Mouse (Mus musculus) gastrocnemius, postnatal 25 days (tissue): Measurements from ENCODE around the gene Rgs6. TPM values are rescaled to one million over a fixed set of nuclear protein-coding genes. Genes with fewer than 3 reads are reported as not detected.

Source experiments
- DNase-seq: peaks from one replicate; pipeline ENCODE4 v3.0.0; 2022
- total RNA-seq, 2 experiments: library from RNA; stranded (reverse); gene quantifications; 1 replicate in 1 of 2; 2 replicates in 1 of 2; pipeline ENCODE4 v1.2.3; 2021

Gene Rgs6
- total RNA-seq, 2 experiments from 2014 or later: 0.72 to 1.3 TPM

DNA sequence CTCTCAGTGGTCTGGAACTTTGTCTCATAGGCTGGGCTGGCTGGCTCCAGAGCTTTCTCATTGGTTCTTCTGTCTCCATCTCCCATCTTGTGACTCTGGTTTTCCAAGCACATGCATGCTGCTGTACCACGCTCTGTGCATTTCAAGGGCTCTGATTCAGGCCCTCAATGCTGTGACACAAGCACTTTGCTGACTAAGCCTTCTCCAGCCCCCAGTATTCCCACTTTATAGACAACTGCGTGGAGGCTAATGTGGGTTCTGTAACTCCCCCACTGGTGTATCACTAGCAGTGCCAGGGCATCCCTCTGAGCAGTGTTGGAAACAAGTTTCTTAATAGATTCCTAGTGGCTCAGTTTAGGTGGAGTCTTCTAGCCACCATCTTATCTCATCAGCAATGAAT, 174.0 kb downstream of the Rgs6 start:
- DNase-seq: no peak

DNA sequence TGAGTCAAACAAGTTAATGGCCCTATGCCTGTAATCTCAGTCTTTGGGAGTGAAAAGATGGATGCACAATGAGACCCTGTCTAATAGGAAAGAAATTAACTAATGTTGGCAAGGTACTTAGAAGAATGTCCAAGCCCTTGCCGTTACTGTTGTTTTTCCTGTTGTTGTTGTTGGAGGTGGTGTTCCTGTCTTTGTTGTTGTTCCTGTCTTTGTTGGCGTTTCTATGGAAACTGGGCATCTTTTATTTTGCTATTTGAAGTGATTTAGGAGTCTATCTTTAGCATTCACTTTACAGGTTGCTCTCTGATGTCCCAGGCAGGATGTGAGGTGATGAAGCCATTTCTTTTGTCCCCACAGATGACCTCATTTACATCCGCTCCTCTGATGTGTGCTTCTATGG, 180.6 kb downstream of the Rgs6 start:
- no peak for DNase-seq

DNA sequence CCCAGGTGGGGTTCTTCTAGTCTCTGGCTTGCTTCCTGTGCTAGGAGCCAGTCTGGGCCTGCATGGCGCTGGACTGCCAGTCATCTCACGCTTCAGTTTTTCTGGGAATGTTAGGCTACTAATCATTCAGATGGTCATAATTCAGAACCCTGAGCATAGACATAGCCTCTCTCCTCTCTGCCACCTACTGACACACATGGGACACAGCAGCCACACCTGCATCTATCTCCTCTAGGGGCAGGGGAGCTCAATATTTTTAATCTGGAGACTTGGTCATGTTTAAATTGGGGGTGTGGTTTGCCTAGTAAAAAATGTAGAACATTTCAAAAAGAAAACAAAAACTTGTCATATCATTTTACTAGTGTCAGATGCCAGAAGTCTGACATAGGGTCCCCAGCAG, 184.1 kb downstream of the Rgs6 start:
- DNase-seq: no peak

DNA sequence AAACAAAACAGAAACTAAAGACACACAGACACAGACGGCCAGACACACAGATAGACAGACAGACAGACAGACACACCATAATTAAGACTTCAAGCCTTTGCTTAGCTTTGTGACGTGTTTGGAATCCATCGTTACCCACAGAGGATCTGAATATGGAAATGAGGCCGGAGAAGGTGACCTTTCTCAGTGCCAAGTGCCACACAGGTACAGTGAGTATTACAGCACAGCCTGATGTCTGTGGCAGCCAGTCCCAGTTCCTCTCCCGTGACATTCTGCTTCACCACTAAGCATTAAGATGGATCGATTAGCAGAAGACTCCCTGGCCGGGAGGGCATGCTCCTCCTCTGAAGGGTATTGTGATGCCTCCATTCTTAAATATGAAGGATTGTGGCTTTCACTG, 186.5 kb downstream of the Rgs6 start:
- no peak for DNase-seq

DNA sequence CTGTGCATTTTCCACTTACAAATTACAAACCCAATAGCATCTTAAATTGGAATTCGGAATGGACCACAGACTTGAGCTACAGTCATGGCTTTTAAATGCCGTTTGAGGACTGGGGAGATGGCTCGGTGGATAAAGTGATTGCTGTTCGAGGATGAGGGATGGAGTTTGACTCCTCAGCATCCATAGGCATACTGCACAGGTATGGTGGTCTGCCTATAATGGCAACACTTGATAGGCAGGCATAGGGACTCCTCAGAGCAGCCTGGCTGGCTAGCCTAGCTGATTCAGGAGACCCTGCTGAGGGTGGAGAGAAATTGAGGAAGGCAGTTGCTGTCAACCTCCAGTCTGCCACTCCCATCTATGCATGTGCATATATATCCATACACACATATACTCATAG, 188.6 kb downstream of the Rgs6 start:
- DNase-seq: no peak

DNA sequence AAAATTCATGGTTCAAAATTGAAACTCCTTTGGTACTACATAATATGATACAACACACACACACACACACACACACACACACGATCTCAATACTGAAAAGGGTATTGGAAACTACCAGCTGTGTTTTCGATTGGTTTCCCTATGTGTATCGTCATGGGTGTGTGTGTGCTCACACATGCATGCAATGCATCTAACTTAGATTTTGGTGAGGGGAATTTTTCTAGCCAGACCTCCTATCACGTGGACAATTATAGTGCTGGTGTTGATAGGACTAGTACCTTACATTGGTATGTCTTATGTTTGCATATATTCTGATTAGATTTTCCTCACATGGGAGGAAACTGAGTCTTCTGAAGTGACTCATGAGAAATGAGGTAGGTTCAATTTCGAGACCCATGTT, 192.8 kb downstream of the Rgs6 start:
- DNase-seq: no peak

DNA sequence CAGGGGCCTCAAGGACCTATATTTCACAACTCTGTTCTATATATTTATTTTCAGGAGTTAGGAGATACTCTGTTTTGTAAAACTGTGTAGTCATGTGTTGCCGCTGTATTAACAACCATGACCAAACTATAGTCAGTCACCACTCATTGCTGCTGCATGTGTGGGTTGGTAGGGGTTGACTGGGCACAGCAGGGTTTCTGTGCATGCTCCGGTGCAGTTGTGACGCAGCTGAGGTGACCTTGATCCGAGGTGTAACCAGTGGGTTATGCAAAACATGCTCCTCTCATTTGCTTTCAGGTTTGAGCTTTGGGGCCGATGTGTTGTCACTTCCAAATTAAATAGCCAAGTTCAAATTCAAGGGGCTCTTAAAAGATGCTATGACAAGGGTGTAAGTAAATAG, 193.3 kb downstream of the Rgs6 start:
- no peak for DNase-seq

DNA sequence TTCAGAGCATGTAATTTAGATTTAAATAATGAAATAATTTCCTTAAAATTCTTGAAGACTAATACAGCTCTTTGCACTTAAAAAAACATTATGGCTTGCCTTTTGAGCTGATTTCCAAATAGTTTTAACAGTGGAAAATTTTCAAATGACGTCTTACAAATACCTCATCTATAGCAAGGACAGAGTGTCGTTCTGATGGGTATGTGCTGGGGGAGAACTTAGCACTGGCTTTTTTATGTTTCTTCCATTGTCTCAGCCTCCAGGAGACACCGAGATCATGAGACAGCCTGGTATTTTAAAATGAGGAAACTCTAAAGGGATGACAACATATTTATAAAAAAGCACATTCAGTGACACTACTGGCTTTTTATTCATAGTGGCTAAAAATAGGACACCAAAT, 204.0 kb downstream of the Rgs6 start:
- DNase-seq: no peak

DNA sequence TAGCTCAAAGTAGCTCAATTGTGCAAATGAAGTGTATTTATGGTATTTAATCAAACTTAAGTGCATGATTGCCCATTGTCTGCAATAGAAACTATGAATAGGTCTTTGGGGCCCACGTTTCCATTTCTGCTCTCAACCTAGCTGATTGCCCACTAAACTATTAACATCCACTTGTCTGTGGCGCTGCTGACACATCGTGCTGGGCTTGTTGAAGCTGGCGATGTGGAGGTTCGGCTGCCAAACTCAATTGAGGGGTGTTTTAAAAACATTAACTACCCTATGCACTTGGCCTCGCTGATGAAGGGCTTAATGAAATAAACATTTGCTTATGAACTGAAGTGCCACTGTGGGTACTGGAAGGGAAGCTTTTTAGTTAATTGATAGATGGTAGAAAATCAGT, 211.8 kb downstream of the Rgs6 start:
- DNase-seq: no peak

DNA sequence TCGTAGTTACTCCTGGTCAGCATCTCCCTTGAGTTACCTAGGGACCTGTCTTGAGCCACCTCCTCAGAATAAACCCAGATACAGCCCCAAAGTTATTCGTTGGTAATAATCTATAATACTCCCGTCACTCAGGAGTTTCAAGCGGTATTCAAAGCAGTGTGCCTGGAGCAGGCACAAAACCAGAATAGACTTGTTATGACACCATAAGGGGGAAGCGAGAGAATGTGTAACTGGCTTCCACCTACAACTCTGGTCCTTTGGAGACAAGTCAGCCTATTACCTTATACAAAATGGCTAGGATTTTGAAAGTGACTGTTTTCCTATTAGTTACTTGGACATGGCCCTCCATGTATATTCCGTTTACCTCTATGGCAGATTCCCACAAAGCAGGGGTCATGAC, 213.6 kb downstream of the Rgs6 start:
- no peak for DNase-seq

DNA sequence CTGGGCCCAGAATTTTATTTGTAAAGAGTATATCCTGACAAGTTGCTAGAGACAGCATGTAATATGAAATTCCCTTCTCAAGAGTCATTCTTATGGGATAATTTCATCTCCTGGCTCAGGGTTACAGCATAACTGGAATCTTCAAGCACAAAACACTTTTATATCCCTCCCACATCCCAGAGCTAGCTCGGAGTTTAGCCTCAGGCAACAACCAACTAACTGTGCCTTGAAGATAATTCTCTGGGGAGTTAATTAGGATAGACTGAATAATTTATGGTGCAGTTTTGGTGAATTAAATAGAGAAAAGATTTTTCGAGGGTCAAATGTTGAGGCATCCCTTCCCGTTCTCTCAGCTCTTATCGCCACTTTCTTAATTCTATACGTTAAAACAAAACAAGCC, 214.6 kb downstream of the Rgs6 start:
- no peak for DNase-seq

DNA sequence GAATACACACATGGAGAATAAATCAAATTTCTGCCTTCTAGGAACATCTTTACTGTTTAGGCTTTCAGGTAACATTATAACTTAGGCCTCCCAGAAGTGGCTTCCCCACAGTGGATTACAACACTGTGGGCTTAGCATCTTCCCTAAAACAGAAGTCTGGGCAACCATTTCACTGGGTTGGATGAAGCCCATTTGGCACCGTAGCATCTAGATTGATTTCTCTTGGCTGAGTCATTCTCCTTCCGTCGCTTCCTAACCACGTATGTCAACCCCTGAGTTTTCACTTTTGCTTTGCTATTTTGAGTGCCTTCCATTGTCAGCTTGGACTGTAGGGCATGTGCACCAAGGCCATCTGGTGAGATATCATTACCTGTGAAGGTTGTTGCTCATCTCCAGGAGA, 217.1 kb downstream of the Rgs6 start:
- DNase-seq: no peak

DNA sequence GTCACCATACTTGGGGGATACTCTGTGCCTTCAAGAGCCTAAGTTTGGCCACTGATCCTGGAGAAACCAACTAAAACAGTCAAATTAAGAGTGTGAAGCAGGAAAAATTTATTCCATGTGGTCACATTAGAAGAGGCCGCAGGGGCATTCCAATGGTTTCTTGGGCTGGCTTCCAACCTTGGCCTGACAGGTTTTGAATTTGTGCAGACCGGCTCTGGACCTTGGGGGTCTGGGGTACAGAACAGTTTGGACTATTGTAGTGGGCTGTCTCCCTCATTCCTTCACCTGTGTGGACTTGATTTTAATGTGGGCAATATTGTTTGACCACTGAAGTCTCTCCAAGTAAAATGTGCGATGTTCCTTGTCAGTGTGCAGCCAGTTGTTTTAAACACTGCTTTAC, 222.5 kb downstream of the Rgs6 start:
- no peak for DNase-seq

DNA sequence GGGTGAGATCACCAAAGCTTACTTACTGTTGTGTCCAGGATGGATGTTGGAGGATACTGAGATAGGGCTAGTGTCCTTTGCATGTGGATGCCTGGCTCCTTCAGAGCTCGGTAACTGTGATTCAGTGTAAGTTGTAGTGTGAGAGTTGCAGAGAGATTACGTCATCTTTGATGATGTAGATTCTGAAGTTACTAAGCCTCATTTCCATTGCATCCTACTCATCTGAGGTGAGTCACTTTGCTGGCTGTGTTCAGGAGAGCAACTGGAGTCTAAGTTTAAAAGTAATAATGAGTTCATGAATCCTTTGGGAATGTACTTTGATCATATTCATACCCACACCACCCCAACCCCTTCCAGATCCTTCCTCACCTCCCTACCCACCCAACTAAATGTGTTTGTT, 227.9 kb downstream of the Rgs6 start:
- no peak for DNase-seq

DNA sequence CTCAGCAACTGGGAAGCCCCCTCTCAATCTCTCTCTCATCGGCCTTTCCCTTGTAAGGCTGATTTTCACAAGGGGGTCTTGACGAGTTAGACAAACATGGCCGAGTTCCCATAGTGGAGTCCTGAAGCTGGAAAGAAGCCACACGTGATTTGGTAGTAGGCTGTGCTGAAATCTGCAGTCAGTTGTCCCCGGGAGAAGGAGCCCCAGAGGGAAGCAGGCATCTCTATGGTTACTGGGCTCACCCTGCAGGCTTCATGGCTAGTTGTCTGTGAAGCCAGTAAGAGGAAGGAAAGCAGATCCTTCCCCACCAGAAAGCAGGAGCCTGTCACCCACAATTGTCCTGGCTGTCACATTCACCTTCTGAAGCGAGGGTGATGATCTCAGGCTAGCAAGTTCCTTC, 231.2 kb downstream of the Rgs6 start:
- DNase-seq: no peak

DNA sequence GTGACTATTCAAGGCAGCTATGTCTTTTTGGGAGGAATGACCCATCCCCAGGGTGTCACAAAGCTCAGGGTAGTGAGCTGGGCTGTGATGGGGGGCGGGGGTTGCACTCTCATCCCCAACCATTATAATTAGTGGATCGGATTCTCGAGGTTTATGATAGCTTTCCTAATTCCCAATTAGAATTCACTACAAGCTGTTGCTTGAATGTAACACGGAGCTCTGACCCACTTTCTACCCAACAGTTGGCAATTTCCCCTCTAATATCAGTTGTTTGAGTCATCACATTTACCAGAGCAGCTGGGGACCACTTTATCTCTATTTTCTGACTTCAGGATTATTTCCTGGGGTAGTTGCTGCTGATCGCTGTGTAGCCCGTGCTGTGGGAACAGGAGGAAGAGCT, 231.9 kb downstream of the Rgs6 start:
- DNase-seq: no peak

DNA sequence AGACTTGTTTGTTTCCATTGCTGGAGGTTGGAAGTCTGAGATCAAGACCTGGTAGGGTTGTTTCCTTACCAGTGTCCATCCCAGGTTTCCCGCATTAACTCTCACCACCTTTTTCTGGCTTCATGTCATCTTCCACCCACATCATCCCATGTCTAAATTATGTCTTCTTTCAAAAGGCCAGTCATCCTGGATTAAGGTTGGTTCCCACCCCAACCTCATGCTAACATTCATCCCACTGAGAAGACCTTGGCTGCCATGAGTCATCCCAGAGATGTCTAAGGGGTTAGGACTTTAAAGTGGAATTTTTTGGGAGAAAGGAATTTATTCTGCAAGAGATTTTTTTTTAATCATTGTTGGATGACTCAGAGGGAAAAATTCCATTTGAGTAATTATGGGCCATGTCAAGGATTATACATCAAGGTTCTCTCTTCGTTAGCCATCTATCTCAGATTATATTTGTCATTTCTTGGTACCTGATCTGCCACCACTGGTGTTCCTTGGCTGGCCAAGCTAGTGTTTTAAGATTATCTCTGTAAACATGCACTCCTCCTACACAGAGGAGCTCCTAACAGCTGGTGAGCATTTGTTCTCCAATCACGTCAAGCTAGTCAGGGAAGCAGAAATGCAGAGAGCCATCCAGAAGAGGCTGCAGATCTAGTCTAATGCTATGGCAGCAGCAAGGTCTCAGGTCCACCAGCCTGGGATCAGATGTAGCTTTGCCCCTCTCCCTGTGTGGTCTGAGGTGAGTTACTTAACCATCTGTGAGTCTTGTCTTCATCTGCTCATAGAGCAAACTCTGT, 234.9 kb downstream of the Rgs6 start:
- no peak for DNase-seq

DNA sequence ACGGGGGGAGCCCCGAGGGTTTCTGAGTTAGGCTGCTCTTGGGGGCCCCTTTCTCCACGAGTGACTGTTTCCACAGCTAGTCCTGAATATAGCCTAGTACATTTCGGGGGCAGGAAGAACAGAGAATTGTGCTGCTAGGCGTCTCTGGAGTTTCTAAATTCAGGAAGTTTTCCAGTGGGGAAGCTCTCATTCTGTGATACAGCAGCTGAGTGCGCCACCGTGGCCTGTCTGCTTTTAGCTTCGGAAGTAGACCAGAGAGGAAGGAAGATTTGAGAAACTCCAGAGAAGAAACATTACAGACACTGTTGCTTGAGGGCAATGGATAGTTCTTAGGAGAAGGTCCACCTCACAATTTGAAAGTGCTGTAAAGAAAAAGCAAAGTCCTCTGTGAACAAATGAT, 242.2 kb downstream of the Rgs6 start:
- no peak for DNase-seq

DNA sequence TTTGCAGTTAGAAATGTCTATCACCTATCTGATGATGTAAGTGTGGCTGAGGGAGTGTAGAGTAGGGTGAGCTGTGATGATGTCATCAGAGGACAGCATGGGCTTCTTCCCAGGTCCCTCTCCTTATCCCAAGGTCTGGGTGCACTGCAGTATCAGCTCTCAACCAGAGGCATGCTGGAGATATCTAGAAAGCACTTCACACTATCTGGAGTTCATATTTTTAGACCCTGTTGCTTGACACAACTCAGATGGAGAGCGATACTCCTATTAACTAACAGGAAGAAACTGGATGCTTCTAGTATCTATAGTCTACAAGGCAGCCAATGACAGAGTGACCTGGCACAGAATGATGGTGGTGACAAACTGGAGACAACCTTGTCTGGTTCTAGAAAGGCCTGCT, 250.5 kb downstream of the Rgs6 start:
- DNase-seq: no peak

DNA sequence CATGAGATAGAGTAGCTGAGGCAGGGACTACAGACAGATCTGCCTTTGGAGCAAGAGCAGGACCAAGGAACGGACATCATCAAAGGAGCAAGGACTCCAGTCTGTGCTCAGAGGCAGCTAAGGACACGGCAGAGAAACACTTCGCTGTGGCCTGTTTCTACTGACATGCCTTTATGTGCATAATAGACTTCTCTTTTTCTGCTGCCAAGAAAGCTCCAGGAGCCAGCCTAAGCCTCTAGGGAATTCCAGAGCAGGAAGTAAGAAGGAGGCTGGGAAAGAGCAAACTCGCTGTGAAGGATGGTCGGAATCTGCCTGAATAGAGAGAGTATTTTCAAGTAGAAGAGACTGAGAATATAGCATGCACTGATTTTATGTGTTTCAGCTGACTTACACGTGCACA, 253.5 kb downstream of the Rgs6 start:
- DNase-seq: peak; percentile 15

DNA sequence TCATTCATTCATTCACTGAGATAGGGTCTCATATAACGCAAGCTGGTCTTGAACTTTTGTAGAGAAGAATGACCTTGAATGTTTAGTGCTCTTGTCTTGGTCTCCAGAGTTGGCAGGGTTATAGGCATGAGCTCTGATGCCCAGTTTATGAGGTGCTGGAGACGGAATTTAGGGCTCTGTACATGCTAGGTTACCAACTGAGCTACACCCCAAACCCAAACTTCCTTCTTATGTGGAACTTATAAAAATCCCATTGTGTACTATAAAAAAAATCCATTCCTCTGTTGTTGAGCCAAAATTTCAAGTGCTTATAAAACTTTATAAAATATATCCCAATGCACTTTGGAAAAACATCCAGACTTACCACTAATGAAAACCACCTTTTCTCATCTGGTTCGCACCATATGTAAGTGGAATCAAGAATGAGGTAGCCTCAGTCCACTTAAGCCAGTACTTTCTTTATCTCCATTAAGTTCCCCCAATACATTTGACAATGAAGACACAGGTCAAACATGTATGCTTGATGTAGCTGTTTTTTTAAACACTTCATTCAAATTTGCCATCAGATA, 260.3 kb downstream of the Rgs6 start:
- no peak for DNase-seq

DNA sequence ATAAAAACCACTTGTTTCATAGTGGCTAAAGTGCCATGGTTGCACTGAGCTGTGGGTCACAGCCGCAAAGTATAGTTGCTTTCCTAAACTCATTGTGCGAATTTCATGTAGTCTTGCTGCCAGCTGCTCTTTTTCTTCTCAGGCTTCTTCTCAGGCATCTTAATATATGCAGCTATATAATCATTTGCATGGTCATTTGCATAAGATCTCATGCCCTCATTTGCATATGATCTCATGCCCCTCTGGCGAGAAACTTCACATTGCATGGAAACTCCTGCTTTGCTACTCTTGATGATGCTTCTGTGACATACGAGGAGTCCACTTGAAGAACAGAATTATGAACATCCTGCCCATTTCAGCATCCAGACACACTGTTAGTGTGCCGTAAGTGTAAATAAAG, 266.8 kb downstream of the Rgs6 start:
- DNase-seq: no peak

DNA sequence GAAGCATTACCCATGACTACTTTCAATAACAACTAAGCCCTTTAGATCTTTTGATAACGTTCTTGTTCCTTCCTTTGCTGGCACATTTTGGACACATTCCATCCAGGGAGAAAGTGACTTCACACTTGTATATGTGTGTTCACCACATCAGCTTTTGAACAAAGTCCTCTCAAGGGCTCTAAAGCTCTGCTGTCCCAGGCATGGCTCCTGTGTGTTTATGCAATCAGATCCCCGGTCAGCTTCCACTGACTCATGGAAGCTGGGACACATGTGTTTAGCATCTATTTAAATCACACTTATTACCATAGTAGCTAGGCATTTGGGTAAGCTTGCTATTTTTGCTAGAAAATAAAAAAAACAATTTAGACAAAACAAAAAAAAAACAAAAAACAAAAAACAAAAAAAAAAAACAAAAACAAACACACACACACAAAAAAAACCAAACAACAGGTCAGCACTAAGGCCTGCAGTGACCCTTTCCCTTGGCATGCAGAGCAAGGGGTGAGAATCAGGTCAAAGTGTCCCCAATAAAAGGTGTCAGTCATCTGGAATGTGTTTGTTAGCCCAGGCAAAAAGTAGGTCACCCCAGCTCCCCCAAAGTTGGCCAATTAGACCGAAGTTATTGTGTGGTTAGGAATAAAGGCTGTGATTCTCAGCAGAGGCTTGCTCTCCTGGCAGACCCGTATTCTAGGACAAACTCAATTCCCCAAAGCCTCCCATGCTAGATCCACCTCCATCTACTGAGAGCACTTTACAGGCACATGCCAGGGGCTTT, 267.4 kb downstream of the Rgs6 start:
- DNase-seq: peak; percentile 5

DNA sequence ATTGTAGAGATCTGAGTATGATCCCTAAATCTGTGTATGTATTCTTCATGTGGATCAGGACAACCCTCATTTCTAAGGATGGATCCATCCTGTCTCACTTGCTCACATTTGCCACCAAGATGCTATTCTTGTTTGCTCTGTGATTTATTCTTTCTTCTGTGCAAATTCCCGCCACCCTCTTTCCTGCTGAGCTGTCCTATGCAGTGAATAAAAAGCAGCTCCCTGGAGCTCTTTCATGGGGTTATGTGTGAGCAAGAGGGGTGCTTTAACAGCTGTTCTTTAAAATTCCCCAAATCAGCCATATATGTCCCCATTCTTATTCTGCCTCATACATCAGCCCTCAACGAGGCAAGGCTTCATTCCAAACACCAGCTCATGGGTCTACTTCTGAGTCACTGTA, 277.6 kb downstream of the Rgs6 start:
- DNase-seq: no peak
